8 mouse cellular contexts compared by ENCODE assay signal in the genomic region with DNA sequence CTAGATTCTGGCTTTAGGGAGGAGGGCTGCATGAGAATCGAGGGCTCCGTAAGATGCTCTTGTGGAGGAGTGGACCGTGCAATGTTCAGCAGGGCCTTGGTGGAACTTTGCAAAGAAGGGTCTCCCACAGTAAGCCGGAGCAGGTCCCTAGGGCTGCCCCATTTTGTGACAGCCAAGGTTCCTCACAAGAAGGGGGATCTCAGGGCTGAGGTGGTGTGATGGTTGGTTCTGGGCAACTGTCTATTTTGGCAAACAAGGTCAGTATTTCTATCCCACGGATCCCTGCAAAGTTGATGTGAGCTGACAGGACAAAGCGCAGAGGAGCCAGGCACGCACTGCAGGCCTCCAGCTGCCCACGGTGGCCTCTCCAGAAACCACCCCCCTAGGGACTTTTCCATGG. TPM values are rescaled to one million over a fixed set of nuclear protein-coding genes. Genes with fewer than 3 reads are reported as not detected.
DNase-seq lines count a peak whose midpoint lies in the region; ATAC-seq and TF ChIP-seq lines count a peak whose summit lies in the region.

No protein-coding gene starts in this region.

- H3K27me3 ChIP-seq in embryonic facial prominence, embryonic 14.5 days (replicated peaks; ENCODE audit: control insufficient read depth, insufficient read depth, low read length), result 0 out of 2 replicates have a peak, but pooled peaks cover 5% of the 10 kb centered on the region
- 0 out of 2 replicates have a peak, but pooled peaks cover 2% of the 10 kb centered on the region for H3K27me3 ChIP-seq in intestine, embryonic 14.5 days (replicated peaks; ENCODE audit: control insufficient read depth, insufficient read depth, low read length)
- no peaks in the 10 kb centered on the region for H3K27me3 ChIP-seq in myocyte (ENCODE audit: control insufficient read depth, insufficient read depth, insufficient read length)

- no peaks in the 10 kb centered on the region for H3K79me2 ChIP-seq in myocyte (ENCODE audit: control insufficient read depth, insufficient read depth)

- H3K4me3 ChIP-seq in embryonic facial prominence, embryonic 14.5 days (ENCODE audit: low read depth, low read length), result peak overlapping the region; percentile 53
- peak overlapping the region; percentile 64 for H3K4me3 ChIP-seq in intestine, embryonic 14.5 days (ENCODE audit: low read depth, low read length)
- peak overlapping the region; percentile 26 for H3K4me3 ChIP-seq in myocyte

- TF ChIP-seq POLR2A in myocyte (IDR thresholded peaks at IDR 0.05; ENCODE audit: insufficient read length, low read depth), result no peak

- H3K27ac ChIP-seq in embryonic facial prominence, embryonic 14.5 days (replicated peaks; ENCODE audit: low read depth, low read length), result peak overlapping the region; percentile 31
- peak overlapping the region; percentile 19 for H3K27ac ChIP-seq in intestine, embryonic 14.5 days (ENCODE audit: low read depth)

- no peak overlapping the region for H3ac ChIP-seq in myocyte (ENCODE audit: control insufficient read depth, insufficient read length)

- no peak for ATAC-seq in embryonic facial prominence, embryonic 14.5 days (ENCODE audit: low read depth)
- no peak for ATAC-seq in intestine, embryonic 14.5 days (replicated peaks; ENCODE audit: low FRiP score, low TSS enrichment, low read depth)

- H3K4me2 ChIP-seq in embryonic facial prominence, embryonic 14.5 days (ENCODE audit: low read depth, low read length), result peak overlapping the region; percentile 65
- H3K4me2 ChIP-seq in intestine, embryonic 14.5 days (ENCODE audit: low read length), result peak overlapping the region; percentile 54
- H3K4me2 ChIP-seq in myocyte (ENCODE audit: low read depth), result peak overlapping the region; percentile 79

- H3K4me1 ChIP-seq in embryonic facial prominence, embryonic 14.5 days (ENCODE audit: control insufficient read depth, insufficient read depth, low read length), result peaks cover 20% of the 10 kb centered on the region; the same call in 1 of the 2 replicates
- H3K4me1 ChIP-seq in intestine, embryonic 14.5 days (replicated peaks; ENCODE audit: control insufficient read depth, insufficient read depth, low read length), result peaks cover 20% of the 10 kb centered on the region

- peak; percentile 37 for DNase-seq in left cerebral cortex, postnatal 4 days
- no peak for DNase-seq in left cerebral cortex, postnatal 14 days (ENCODE audit: low spot score in 2 of 2)
- no peak for DNase-seq in embryonic facial prominence, embryonic 14.5 days (ENCODE audit: low spot score)
- DNase-seq in intestine, embryonic 14.5 days (ENCODE audit: low spot score), result no peak
- DNase-seq in adrenal gland, postnatal 14 days, result no peak
- no peak for DNase-seq in gastrocnemius, postnatal 4 days (ENCODE audit: low spot score in 2 of 2)
- no peak for DNase-seq in cerebellum, adult 11 months

- H3K9me3 ChIP-seq in embryonic facial prominence, embryonic 14.5 days (ENCODE audit: control insufficient read depth, low read length), result no peaks in the 10 kb centered on the region
- no peaks in the 10 kb centered on the region for H3K9me3 ChIP-seq in intestine, embryonic 14.5 days (ENCODE audit: control insufficient read depth, low read length)

- intact Hi-C loops in left cerebral cortex, postnatal 4 days (cut with DNase I), result no loop called here
- intact Hi-C loops in left cerebral cortex, postnatal 14 days (cut with DNase I), result no loop called here

- peaks cover 18% of the 10 kb centered on the region; the same call in 1 of the 2 replicates for H3K36me3 ChIP-seq in embryonic facial prominence, embryonic 14.5 days (ENCODE audit: control insufficient read depth, insufficient read depth, low read length)
- peaks cover 12% of the 10 kb centered on the region for H3K36me3 ChIP-seq in intestine, embryonic 14.5 days (ENCODE audit: control insufficient read depth, insufficient read depth, low read length)
- no peaks in the 10 kb centered on the region for H3K36me3 ChIP-seq in myocyte (ENCODE audit: control insufficient read depth, insufficient read depth)

- H3K9ac ChIP-seq in embryonic facial prominence, embryonic 14.5 days (ENCODE audit: low read depth, low read length), result peak overlapping the region; percentile 65; the same call in 1 of the 2 replicates
- 0 out of 2 replicates have a peak overlapping the region, but pooled peaks have one; percentile 37 for H3K9ac ChIP-seq in intestine, embryonic 14.5 days (ENCODE audit: low read length)

- WGBS in embryonic facial prominence, embryonic 14.5 days, result 26% methylated on average over 8 of the region's 8 CpGs
- WGBS in intestine, embryonic 14.5 days, result 23% methylated on average over 8 of the region's 8 CpGs

TF ChIP-seq in myocyte, 11 proteins besides CTCF, POLR2A, EP300 and RAD21:
- TF ChIP-seq USF1 (IDR thresholded peaks at IDR 0.05; ENCODE audit: low read depth), result no peak
- TF ChIP-seq MYOG (IDR thresholded peaks at IDR 0.05; ENCODE audit: control insufficient read depth in 1 of 3, insufficient read depth in 1 of 3, insufficient read length in 2 of 3, low read depth in 2 of 3), result no peak
- no peak for TF ChIP-seq MYOD1 (IDR thresholded peaks at IDR 0.05; ENCODE audit: control insufficient read depth in 1 of 3, insufficient read length in 2 of 3, low read depth in 2 of 3)
- no peak for TF ChIP-seq E2F4 (IDR thresholded peaks at IDR 0.05; ENCODE audit: insufficient read depth)
- no peak for TF ChIP-seq CEBPB (IDR thresholded peaks at IDR 0.05; ENCODE audit: insufficient read depth, poor library complexity, severe bottlenecking)
- no peak for TF ChIP-seq TCF12 (IDR thresholded peaks at IDR 0.05; ENCODE audit: insufficient read depth, poor library complexity, severe bottlenecking)
- TF ChIP-seq POLR2AphosphoS2 (IDR thresholded peaks at IDR 0.05; ENCODE audit: insufficient read length, low read depth), result no peak
- no peak for TF ChIP-seq MAX (IDR thresholded peaks at IDR 0.05; ENCODE audit: low read depth)
- no peak for TF ChIP-seq TCF3 (IDR thresholded peaks at IDR 0.05; ENCODE audit: insufficient read length, low read depth)

RNA-seq across cellular contexts. Expression of a gene that starts 3.0 kb away (rescaled TPM):
- total RNA-seq in left cerebral cortex, postnatal 4 days (2021), result 1 to 10 TPM; 1.4 to 3.6 TPM
- total RNA-seq in left cerebral cortex, postnatal 14 days (2021), result 1 to 10 TPM; 3.2 to 4.2 TPM
- 35.2 and 39.9 TPM in 2 replicates for polyA plus RNA-seq in embryonic facial prominence, embryonic 14.5 days (2014; fragmentation: Nextera tagmentation; extraction: Ambion mirVana)
- polyA plus RNA-seq in intestine, embryonic 14.5 days (2014; fragmentation: Nextera tagmentation; extraction: Ambion mirVana), result 62.9 and 64.0 TPM in 2 replicates
- polyA plus RNA-seq in myocyte (2012; fragmentation: generic; extraction: Trizol), result 9.7 TPM
- total RNA-seq in adrenal gland, postnatal 14 days (2021), result 10.6 and 14.0 TPM in 2 replicates
- total RNA-seq in gastrocnemius, postnatal 4 days (2021), result 100 to 1,000 TPM; 151 to 160 TPM

RNA-seq across cellular contexts. Expression of a gene that starts 18.6 kb away (rescaled TPM):
- total RNA-seq in left cerebral cortex, postnatal 4 days (2021), result 10 to 100 TPM; 11.7 to 13.7 TPM
- total RNA-seq in left cerebral cortex, postnatal 14 days (2021), result 1 to 10 TPM; 6.2 to 7.0 TPM
- polyA plus RNA-seq in embryonic facial prominence, embryonic 14.5 days (2014; fragmentation: Nextera tagmentation; extraction: Ambion mirVana), result 4.6 and 5.5 TPM in 2 replicates
- 5.9 and 7.0 TPM in 2 replicates for polyA plus RNA-seq in intestine, embryonic 14.5 days (2014; fragmentation: Nextera tagmentation; extraction: Ambion mirVana)
- polyA plus RNA-seq in myocyte (2012; fragmentation: generic; extraction: Trizol), result 1.8 TPM
- 12.6 and 17.7 TPM in 2 replicates for total RNA-seq in adrenal gland, postnatal 14 days (2021)
- 1 to 10 TPM; 6.2 TPM for total RNA-seq in gastrocnemius, postnatal 4 days (2021)

RNA-seq across cellular contexts. Expression of a gene that starts 39.9 kb away (rescaled TPM):
- total RNA-seq in left cerebral cortex, postnatal 4 days (2021), result 100 to 1,000 TPM; 137 to 141 TPM
- total RNA-seq in left cerebral cortex, postnatal 14 days (2021), result 100 to 1,000 TPM; 112 to 115 TPM
- 59.6 and 65.2 TPM in 2 replicates for polyA plus RNA-seq in embryonic facial prominence, embryonic 14.5 days (2014; fragmentation: Nextera tagmentation; extraction: Ambion mirVana)
- 68.7 and 70.2 TPM in 2 replicates for polyA plus RNA-seq in intestine, embryonic 14.5 days (2014; fragmentation: Nextera tagmentation; extraction: Ambion mirVana)
- 79.5 TPM for polyA plus RNA-seq in myocyte (2012; fragmentation: generic; extraction: Trizol)
- total RNA-seq in adrenal gland, postnatal 14 days (2021), result 124 and 135 TPM in 2 replicates
- total RNA-seq in gastrocnemius, postnatal 4 days (2021), result 100 to 1,000 TPM in 1 of 2 experiments, 10 to 100 TPM in 1; 85.4 to 111 TPM

Comparison
In these comparisons a context has a peak if more than half of its experiments do, and no peak if none do; other contexts are left out.
1. RNA of a gene that starts 3.0 kb away (total RNA-seq): 151 to 160 TPM in gastrocnemius, postnatal 4 days; 10.6 to 14.0 TPM in adrenal gland, postnatal 14 days, 3.2 to 4.2 TPM in left cerebral cortex, postnatal 14 days and 1.4 to 3.6 TPM in left cerebral cortex, postnatal 4 days; every median in the first group is over 10 times any median in the second.
2. Peak in every context shown above with its lines, with median percentiles within 50 percentile points of each other: H3K4me2 ChIP-seq and H3K4me3 ChIP-seq.